Mouse (Mus musculus) adrenal gland (tissue): ENCODE measurements around the gene Folr2.

Source experiments
- intact Hi-C: fragments of 180-260 bp; cut with DNase I; formaldehyde crosslinking; loops from one replicate; pipeline ENCODE4 v1.15.1; 2025
- microRNA-seq, 2 experiments: library from miRNA; unstranded; fragments of <30 nt; microRNA quantifications; one replicate each; pipeline ENCODE4; 2019

Folr2 gene

DNA sequence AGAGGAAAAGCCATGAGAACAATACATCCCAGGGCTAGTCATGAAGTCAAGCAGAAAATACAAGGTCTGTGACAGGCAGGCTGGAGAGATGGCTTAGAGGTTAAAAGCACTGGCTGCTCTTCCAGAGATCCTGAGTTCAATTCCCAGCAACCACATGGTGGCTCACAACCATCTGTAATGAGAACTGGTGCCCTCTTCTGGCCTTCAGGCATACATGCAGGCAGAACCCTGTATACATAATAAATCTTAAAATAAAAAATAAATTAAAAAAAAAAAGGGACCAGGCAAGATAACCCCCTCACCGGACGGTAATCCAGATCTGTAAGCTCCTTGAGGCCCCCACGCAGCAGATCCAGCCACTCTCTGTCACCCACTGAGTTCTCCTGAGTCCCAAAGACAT, 26.6 kb downstream of the Folr2 start:
- intact Hi-C loops: no loop called here

GRCm38 (mm10) chr7:101823758-101824630, 33.0 kb downstream of the Folr2 start:
- intact Hi-C loops: loop anchor here (5.0 kb wide), 1 partner anchor 147 kb away; no protein-coding TSS in a partner anchor

GRCm38 (mm10) chr7:101822836-101823757, 33.9 kb downstream of the Folr2 start:
- intact Hi-C loops: loop anchor here (5.0 kb wide), 1 partner anchor 146 kb away; no protein-coding TSS in a partner anchor

GRCm38 (mm10) chr7:101821571-101822501, 35.2 kb downstream of the Folr2 start:
- intact Hi-C loops: loop anchor here (5.0 kb wide), 1 partner anchor 145 kb away; no protein-coding TSS in a partner anchor

- intact Hi-C loops: loop anchor here (5.0 kb wide), 1 partner anchor 143 kb away; no protein-coding TSS in a partner anchor
Measured at GRCm38 (mm10) chr7:101820295-101821030, 36.5 kb downstream of the Folr2 start.

DNA sequence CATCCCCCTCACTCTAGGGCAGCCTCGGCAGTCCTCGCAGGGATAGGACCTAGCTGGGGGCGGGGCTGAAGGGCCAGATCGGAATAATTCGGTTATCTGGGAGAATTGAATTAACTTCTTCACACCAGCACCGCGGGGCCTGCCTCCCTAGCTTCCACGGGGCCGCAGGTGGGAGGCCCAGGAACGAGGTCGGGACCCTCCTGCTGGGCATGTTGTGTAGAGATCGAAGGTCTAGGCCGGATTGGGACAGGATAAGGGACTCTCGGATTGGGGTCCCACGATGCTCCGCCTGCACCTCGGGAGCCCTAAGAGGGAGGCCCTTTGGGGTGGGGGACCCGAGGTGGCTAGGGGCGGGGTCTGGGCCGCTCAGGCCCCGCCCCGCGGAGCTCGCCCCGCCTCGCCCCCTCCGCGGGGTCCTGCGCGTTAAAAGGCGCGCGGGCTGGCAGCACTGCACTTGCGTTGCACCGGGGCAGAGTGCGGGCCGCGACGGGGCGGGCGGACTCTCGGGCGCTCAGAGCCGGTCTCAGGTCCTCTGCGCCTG, 39.1 kb downstream of the Folr2 start, which contains the start of gene Phox2a:
Phox2a (plus strand) TSS at position 453 of the 541 bp plus-strand sequence.
- intact Hi-C loops: no loop called here

Small RNAs within 50 kb of the gene (microRNA-seq; reads per million reads assigned to microRNA genes)
- gene Gm22655: 0 reads per million in 2 experiments
